Mouse (Mus musculus) midbrain, embryonic 15.5 days (tissue): ENCODE data around the gene Fbxo47. TPM values are rescaled to one million over a fixed set of nuclear protein-coding genes. Genes with fewer than 3 reads are reported as not detected.

Experiments used
- ATAC-seq: fragments of 200-750 bp; cut with Nextera tagmentation; replicated peaks from 2 replicates; pipeline ENCODE4 v1.8.0; 2017; ENCODE audit warnings: moderate TSS enrichment
- H3K27ac ChIP-seq: fragments of 300-500 bp; sonication (generic); 2 replicates; pipeline ENCODE4 v1.5.1; 2015; ENCODE audit warnings: mild to moderate bottlenecking, inconsistent platforms
- H3K27me3 ChIP-seq: fragments of 300-500 bp; sonication (generic); replicated peaks from 2 replicates; pipeline ENCODE4 v1.6.1; 2015; ENCODE audit warnings: inconsistent platforms
- H3K36me3 ChIP-seq: fragments of 300-500 bp; sonication (generic); replicated peaks from 2 replicates; pipeline ENCODE4 v1.6.1; 2015; ENCODE audit warnings: inconsistent platforms
- H3K4me1 ChIP-seq: fragments of 300-500 bp; sonication (generic); 2 replicates; pipeline ENCODE4 v1.6.1; 2015; ENCODE audit warnings: inconsistent platforms
- H3K4me2 ChIP-seq: fragments of 300-500 bp; sonication (generic); 2 replicates; pipeline ENCODE4 v1.6.1; 2015; ENCODE audit warnings: inconsistent platforms, mild to moderate bottlenecking, moderate library complexity
- H3K4me3 ChIP-seq: fragments of 300-500 bp; sonication (generic); 2 replicates; pipeline ENCODE4 v1.5.1; 2015; ENCODE audit warnings: mild to moderate bottlenecking, inconsistent platforms
- H3K9ac ChIP-seq: fragments of 300-500 bp; sonication (generic); 2 replicates; pipeline ENCODE4 v1.6.1; 2015; ENCODE audit warnings: mild to moderate bottlenecking, inconsistent platforms
- H3K9me3 ChIP-seq: fragments of 300-500 bp; sonication (generic); 2 replicates; pipeline ENCODE4 v1.6.1; 2016; ENCODE audit warnings: inconsistent platforms
- WGBS: fragments of 180-500 bp; shearing (Covaris S2); methylation state at CpG from one replicate; pipeline ENCODE4 v1.1.7; 2015; ENCODE audit warnings: mixed read lengths; 5-methylcytosine and 5-hydroxymethylcytosine counted together
- polyA plus RNA-seq: library from polyadenylated mRNA; unstranded; fragments of >200 nt; fragmentation: Nextera tagmentation; extraction: Ambion mirVana; gene quantifications from 2 replicates; pipeline ENCODE4 v1.2.1, GENCODE M21; 2015

Fbxo47 gene
- polyA plus RNA-seq, 1 experiment from 2014 or later, result 0.57 TPM

GRCm38 (mm10) chr11:97825971-97826370, 58.0 kb downstream of the Fbxo47 start:
- H3K4me2 ChIP-seq, result no peak overlapping the region
- no peak overlapping the region for H3K27ac ChIP-seq
- 75% methylated on average over 9 of the region's 9 CpGs for WGBS
- H3K27me3 ChIP-seq, result no peaks in the 10 kb centered on the region
- H3K4me1 ChIP-seq, result peaks cover 3% of the 10 kb centered on the region; the same call in 1 of the 2 replicates
- no peaks in the 10 kb centered on the region for H3K9me3 ChIP-seq
- H3K9ac ChIP-seq, result no peak overlapping the region
- peaks cover 22% of the 10 kb centered on the region for H3K36me3 ChIP-seq
- ATAC-seq, result no peak
- no peak overlapping the region for H3K4me3 ChIP-seq

GRCm38 (mm10) chr11:97825295-97825694, 58.7 kb downstream of the Fbxo47 start:
- peaks cover 20% of the 10 kb centered on the region for H3K36me3 ChIP-seq
- peaks cover 3% of the 10 kb centered on the region; the same call in 1 of the 2 replicates for H3K4me1 ChIP-seq
- 91% methylated on average over 10 of the region's 10 CpGs for WGBS
- no peaks in the 10 kb centered on the region for H3K27me3 ChIP-seq
- no peak for ATAC-seq
- no peak overlapping the region for H3K27ac ChIP-seq
- H3K4me3 ChIP-seq, result no peak overlapping the region
- no peaks in the 10 kb centered on the region for H3K9me3 ChIP-seq
- no peak overlapping the region for H3K9ac ChIP-seq
- no peak overlapping the region for H3K4me2 ChIP-seq

DNA sequence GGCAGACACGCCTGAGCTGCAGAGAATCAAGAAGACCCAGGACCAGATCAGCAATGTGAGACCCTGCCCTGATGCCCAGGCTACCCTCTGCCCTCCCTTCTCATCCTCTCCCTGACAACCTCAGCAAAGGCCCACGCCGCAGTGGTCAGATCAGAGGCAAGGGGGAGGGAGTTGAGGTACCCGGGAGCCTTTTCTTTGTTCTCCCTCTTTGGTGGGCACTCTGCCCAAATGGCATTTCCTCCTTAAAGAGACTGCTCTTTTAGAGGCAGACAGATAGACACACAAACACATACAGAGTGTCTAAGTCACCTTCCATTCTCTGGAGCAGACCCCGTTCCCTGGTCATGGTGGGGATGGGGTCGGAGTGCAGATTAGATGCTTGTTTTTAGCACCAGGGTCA, 59.1 kb downstream of the Fbxo47 start:
- Histone ChIP-seq H3K9ac (no peak overlapping the region), H3K27ac (no peak overlapping the region), H3K4me3 (no peak overlapping the region), H3K9me3 (no peaks in the 10 kb centered on the region), H3K36me3 (peaks cover 20% of the 10 kb centered on the region), H3K4me2 (no peak overlapping the region), H3K4me1 (peaks cover 3% of the 10 kb centered on the region; the same call in 1 of the 2 replicates), H3K27me3 (no peaks in the 10 kb centered on the region)
- WGBS, result 67% methylated on average over 6 of the region's 6 CpGs
- no peak for ATAC-seq

- Histone ChIP-seq H3K4me2 (no peak overlapping the region), H3K27ac (no peak overlapping the region), H3K4me1 (peaks cover 3% of the 10 kb centered on the region; the same call in 1 of the 2 replicates), H3K27me3 (no peaks in the 10 kb centered on the region), H3K9ac (no peak overlapping the region), H3K4me3 (no peak overlapping the region), H3K9me3 (no peaks in the 10 kb centered on the region), H3K36me3 (peaks cover 20% of the 10 kb centered on the region)
- no peak for ATAC-seq
- WGBS, result 95% methylated on average over 11 of the region's 11 CpGs
These were observed 59.8 kb downstream of the Fbxo47 start for GRCm38 (mm10) chr11:97824168-97824567.

DNA sequence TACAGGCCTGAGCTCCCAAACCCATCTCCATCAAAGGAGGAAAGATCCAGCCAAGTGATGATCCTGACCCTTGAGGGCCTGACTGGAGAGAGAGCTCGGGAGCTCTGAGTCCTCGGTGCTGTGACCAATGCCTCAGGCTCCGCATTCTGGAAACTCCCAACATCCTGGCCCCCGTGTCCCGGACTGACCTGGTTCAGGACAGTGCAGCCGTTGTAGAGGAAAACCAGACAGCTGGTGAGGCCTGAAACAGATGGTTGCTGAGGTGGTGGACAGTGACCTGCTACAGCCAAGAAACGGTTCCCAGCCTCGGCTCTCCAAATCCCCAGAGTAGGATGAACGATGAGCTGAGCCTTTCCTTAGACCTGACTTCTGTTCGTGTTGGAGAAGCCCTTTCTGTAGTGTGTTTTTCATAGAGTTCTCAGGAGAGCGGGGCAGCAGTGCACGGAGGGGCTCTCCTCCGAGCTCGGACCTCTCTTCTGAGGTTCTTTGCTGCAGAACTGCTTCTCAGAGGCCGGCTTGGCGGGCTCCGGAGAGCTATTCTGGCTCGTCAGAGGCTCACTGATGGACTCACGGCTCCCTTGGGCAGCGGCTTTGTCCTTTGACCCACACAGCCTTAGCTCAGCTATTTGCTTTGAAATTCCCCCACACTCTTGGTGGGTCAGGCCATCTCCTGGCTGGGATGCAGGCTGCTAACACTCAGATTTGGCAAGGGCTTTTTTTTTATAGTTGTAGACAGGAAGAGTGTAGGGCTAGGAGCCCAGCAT, 60.9 kb downstream of the Fbxo47 start:
- WGBS, result 75% methylated on average over 20 of the region's 20 CpGs
- no peaks in the 10 kb centered on the region for H3K27me3 ChIP-seq
- H3K4me3 ChIP-seq, result no peak overlapping the region
- no peak for ATAC-seq
- H3K36me3 ChIP-seq, result peaks cover 20% of the 10 kb centered on the region
- H3K9ac ChIP-seq, result no peak overlapping the region
- no peak overlapping the region for H3K27ac ChIP-seq
- H3K4me1 ChIP-seq, result peaks cover 11% of the 10 kb centered on the region
- no peak overlapping the region for H3K4me2 ChIP-seq
- H3K9me3 ChIP-seq, result no peaks in the 10 kb centered on the region

DNA sequence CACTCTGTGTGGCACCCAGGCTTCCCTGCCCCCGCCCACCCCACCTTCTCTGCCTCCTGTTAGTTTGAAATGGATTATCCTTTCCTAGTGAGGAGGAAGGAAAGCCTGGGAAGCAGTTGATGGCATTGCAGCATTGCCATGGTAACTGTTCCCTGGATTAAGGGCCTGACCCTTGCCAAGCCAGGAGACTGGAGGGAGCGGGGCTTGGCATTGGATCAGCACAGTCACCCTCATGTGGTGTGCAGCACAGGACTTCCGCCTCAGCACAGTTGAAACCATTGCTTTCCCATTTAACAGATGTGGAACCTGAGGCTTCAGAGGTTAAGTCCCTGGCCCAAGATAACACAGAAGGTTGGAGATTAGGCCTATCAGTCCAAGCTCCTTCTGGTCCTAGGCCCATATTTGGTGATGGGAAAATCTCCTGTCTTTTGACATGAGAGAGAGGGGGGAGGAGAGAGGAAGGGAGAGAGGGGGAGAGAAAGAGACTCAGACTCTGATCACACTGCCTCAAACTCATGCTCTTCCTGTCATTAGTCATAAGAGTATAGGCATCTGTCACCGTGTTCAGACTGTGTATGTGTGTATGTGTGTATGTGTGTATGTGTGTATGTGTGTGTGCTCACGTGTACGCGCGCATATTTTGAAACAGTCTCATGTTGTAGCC, 62.4 kb downstream of the Fbxo47 start:
- H3K36me3 ChIP-seq, result peaks cover 12% of the 10 kb centered on the region; the same call in 1 of the 2 replicates
- H3K4me3 ChIP-seq, result no peak overlapping the region
- H3K4me2 ChIP-seq, result no peak overlapping the region
- H3K27me3 ChIP-seq, result no peaks in the 10 kb centered on the region
- H3K9ac ChIP-seq, result no peak overlapping the region
- no peak overlapping the region for H3K27ac ChIP-seq
- ATAC-seq, result no peak
- WGBS, result 92% methylated on average over 8 of the region's 8 CpGs
- H3K4me1 ChIP-seq, result peaks cover 19% of the 10 kb centered on the region
- no peaks in the 10 kb centered on the region for H3K9me3 ChIP-seq

DNA sequence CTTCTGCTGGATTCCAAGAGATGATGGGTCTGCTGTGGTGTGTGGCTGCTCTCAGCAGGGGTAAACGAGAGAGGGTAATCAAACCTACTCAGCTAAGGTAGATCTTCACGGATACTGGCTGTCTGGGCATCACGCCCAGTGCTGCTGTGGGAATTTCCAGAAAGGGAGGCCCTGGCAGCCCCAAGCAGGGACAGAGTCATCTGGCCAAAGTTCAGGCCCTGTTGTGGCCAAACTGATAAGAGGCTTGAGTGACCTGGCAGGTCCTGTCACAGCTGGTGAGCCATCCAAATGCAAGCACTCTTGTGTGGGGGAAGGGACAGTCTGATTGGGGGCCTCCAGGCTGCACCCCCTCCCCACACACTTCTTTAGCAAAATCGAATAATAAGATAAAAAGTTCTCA, 63.1 kb downstream of the Fbxo47 start:
- H3K4me3 ChIP-seq, result no peak overlapping the region
- WGBS, result 65% methylated on average over 4 of the region's 4 CpGs
- H3K9me3 ChIP-seq, result no peaks in the 10 kb centered on the region
- no peaks in the 10 kb centered on the region for H3K27me3 ChIP-seq
- H3K4me1 ChIP-seq, result peaks cover 25% of the 10 kb centered on the region
- H3K36me3 ChIP-seq, result peaks cover 11% of the 10 kb centered on the region; the same call in 1 of the 2 replicates
- H3K4me2 ChIP-seq, result no peak overlapping the region
- H3K27ac ChIP-seq, result no peak overlapping the region
- no peak for ATAC-seq
- no peak overlapping the region for H3K9ac ChIP-seq

GRCm38 (mm10) chr11:97819923-97820322, 64.0 kb downstream of the Fbxo47 start:
- Histone ChIP-seq H3K36me3 (peaks cover 3% of the 10 kb centered on the region; the same call in 1 of the 2 replicates), H3K27ac (no peak overlapping the region)
- WGBS, result 83% methylated on average over 5 of the region's 5 CpGs

GRCm38 (mm10) chr11:97819102-97819501, 64.9 kb downstream of the Fbxo47 start:
- Histone ChIP-seq H3K9ac (no peak overlapping the region), H3K27ac (peak overlapping the region; percentile 71), H3K4me2 (no peak overlapping the region), H3K27me3 (no peaks in the 10 kb centered on the region), H3K4me1 (peaks cover 33% of the 10 kb centered on the region), H3K9me3 (no peaks in the 10 kb centered on the region), H3K4me3 (no peak overlapping the region), H3K36me3 (peaks cover 8% of the 10 kb centered on the region; the same call in 1 of the 2 replicates)
- ATAC-seq, result no peak
- WGBS, result 48% methylated on average over 4 of the region's 4 CpGs

More at GRCm38 (mm10) chr11:97819923-97820322, 64.0 kb downstream of the Fbxo47 start:
- peaks cover 32% of the 10 kb centered on the region for H3K4me1 ChIP-seq
- H3K4me2 ChIP-seq, result no peak overlapping the region
- no peak overlapping the region for H3K4me3 ChIP-seq
- H3K9me3 ChIP-seq, result no peaks in the 10 kb centered on the region
- no peak for ATAC-seq
- H3K9ac ChIP-seq, result no peak overlapping the region
- H3K27me3 ChIP-seq, result no peaks in the 10 kb centered on the region

DNA sequence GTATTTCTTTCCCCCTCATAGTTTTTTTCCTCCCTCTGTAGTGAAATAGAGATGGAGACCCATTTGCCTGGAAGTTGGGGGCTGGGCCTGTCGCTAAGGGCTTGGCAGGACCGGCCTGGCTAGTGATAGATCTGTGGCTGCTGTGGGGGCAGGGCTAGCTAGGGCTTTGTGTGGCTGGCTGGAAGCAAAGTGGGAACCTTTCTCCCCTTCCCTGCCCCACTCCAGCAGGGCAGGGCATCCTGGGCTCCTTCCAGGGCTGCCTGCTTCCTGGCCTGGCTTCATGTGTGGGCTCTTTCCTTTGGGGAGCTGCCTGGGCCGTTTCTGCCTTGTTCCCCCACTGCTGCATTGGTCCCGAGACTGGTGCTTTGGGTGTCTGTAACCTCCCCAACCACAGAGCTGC, 65.4 kb downstream of the Fbxo47 start:
- peaks cover 39% of the 10 kb centered on the region for H3K4me1 ChIP-seq
- H3K4me3 ChIP-seq, result no peak overlapping the region
- peaks cover 8% of the 10 kb centered on the region; the same call in 1 of the 2 replicates for H3K36me3 ChIP-seq
- H3K4me2 ChIP-seq, result no peak overlapping the region
- peak overlapping the region; percentile 71 for H3K27ac ChIP-seq
- H3K9me3 ChIP-seq, result no peaks in the 10 kb centered on the region
- peak; percentile 19; the same call in 1 of the 2 replicates for ATAC-seq
- 10% methylated on average over 4 of the region's 4 CpGs for WGBS
- H3K27me3 ChIP-seq, result no peaks in the 10 kb centered on the region
- no peak overlapping the region for H3K9ac ChIP-seq

DNA sequence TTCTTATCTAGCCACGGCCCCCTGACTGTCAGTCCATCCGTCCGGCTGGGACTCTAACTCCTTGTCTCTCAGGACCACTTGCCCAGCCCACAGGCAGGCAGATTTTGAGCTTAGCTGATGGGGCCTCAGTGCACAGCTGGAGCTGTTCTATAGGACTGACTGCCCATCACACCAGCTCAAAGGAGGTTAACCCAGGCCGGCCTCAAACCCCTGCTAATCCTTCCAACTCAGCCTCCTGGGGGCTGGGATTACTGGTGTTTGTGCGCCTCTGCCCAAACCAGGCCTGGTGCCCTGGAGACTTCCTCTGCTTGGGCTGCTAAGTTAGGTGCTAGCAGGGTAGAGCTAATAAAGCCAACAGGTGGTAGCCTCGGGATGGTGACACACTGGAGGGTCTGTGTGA, 66.0 kb downstream of the Fbxo47 start:
- 0 out of 2 replicates have a peak, but pooled peaks have one; percentile 1 for ATAC-seq
- no peaks in the 10 kb centered on the region for H3K9me3 ChIP-seq
- no peaks in the 10 kb centered on the region for H3K27me3 ChIP-seq
- H3K4me2 ChIP-seq, result no peak overlapping the region
- WGBS, result 11% methylated on average over 6 of the region's 6 CpGs
- H3K27ac ChIP-seq, result peak overlapping the region; percentile 71
- peaks cover 44% of the 10 kb centered on the region for H3K4me1 ChIP-seq
- H3K9ac ChIP-seq, result no peak overlapping the region
- no peak overlapping the region for H3K4me3 ChIP-seq
- peaks cover 8% of the 10 kb centered on the region; the same call in 1 of the 2 replicates for H3K36me3 ChIP-seq

DNA sequence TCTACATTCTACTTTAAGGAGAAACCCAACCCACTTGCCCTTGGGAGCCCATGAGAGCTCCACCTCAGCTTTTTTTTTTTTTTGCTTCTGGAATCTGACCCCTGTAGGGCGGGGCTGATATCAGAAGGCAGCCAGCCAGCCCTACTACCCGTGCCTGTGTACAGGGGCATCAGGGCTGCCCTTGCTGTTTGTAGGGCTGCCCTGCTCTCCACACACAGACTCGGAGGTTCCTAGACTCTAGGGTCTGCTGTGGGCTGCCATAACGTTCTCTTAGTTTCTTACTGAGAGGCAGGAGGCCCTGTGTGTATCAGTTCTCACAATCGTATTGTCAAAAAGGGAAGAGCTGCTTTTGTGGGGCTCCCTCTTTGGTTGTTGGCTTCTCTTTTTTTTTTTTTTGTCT, 66.6 kb downstream of the Fbxo47 start:
- no peak overlapping the region for H3K4me2 ChIP-seq
- 40% methylated on average over 5 of the region's 5 CpGs for WGBS
- H3K4me1 ChIP-seq, result peaks cover 51% of the 10 kb centered on the region
- no peaks in the 10 kb centered on the region for H3K27me3 ChIP-seq
- no peak for ATAC-seq
- H3K27ac ChIP-seq, result no peak overlapping the region
- H3K4me3 ChIP-seq, result no peak overlapping the region
- no peaks in the 10 kb centered on the region for H3K9me3 ChIP-seq
- H3K36me3 ChIP-seq, result peaks cover 8% of the 10 kb centered on the region; the same call in 1 of the 2 replicates
- no peak overlapping the region for H3K9ac ChIP-seq
